Mouse (Mus musculus): ENCODE data around the gene Lgals3bp.

Gene Lgals3bp

GRCm38 (mm10) chr11:118401760-118402280 lies at the start of gene Lgals3bp:
Gene Lgals3bp, minus strand, starts transcription at chr11:118402092.
- DNase-seq (ENCODE audit: low read depth): peak; percentile 62

DNA sequence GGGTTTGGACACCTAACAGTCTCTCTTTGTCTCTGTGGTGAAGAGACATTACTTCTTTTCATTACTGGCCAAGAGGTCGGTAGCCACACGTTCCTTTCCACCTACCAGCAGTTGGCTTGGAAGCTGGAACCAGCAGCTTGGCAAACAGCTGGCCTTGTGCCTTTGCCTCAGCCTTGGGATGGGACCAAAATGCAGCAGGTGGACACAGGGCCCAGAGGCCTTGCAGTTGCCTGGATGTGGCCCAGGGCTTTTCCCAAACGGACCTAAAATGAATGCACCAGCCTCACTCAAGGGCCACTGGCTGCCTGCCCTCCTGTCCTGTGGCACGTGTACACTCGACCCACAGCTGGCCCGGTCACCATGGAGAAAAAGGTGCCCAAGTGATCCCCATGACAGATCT lies 49.3 kb upstream of the Lgals3bp start:
- no peak for DNase-seq (ENCODE audit: low read depth)

- DNase-seq (ENCODE audit: low read depth): no peak
These were observed 46.5 kb upstream of the Lgals3bp start for GRCm38 (mm10) chr11:118448385-118448784.

DNA sequence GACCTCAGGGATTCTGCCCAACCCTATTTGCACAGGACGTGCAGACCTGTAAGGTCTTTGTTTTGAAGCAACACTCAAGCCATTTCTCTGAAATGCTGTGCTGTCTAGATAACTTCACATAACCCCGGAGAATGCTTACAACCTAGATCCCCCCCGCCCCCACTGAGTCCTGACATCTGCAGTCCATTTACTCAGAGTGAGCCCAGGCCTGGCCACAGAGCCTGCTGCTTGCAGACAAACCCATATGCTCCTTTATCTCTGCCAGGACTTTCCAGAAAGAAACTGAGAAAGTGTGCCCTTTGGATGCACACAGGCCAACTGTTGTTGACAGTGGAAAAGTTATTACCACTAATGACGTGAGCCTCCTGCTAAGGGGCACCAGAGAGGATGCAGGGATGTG lies 45.5 kb upstream of the Lgals3bp start:
- DNase-seq (ENCODE audit: low read depth): no peak

DNA sequence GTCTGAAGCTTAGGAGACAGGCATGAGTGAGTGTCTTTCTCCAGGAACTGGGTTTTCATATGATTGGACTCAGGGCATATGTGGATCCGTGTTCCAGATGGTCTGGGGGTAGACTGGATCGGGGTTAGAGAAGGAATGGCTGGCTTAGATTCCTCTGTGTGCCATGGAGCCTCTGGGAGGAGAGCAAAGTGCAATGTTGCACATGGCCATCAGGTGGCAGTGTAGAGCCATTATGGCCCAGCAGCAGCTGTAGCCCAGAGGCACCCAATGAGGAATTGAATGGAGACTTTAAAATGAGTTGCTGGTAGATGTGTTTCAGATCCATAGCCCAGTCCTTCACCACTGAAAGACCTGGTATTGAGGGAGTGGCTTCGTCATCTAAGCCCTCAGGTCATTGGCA lies 44.0 kb upstream of the Lgals3bp start:
- peak; percentile 60 for DNase-seq (ENCODE audit: low read depth)

DNA sequence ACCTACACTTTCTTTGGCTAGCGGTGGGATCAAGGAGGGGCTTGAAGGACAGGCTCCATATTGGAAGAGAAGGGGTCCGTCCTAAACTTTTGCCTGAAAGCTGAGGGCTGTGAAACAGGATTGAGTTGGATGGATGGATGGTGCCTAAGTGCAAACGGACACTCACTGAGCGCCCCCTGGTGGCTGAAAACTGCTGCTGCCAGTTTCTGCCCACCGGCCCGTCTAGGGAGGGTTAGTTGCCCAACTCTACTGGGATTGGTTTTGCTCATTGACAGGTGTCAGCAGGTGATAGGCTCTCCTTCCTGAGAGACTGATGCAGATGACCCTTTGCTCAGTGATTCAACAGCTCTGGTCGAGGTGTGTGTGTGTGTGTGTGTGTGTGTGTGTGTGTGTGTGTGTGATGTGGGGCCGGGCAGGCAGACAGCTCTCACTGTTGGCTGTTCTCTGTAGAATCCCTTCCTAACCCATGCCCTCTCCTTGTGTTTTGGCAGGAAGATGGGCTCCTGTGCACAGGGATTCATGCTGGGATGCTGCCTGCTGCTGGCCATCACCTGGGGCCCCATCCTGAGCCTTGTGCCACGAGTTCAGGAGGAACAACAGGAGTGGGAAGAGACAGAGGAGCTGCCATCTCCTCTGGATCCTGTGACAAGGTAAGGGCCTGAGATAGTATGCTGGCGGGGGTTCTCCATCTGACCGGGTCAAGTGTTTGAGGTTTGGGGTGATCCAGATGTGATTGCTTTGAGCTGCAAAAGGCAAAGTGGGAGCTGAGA lies 41.5 kb upstream of the Lgals3bp start:
- peak; percentile 40 for DNase-seq (ENCODE audit: low read depth)

DNA sequence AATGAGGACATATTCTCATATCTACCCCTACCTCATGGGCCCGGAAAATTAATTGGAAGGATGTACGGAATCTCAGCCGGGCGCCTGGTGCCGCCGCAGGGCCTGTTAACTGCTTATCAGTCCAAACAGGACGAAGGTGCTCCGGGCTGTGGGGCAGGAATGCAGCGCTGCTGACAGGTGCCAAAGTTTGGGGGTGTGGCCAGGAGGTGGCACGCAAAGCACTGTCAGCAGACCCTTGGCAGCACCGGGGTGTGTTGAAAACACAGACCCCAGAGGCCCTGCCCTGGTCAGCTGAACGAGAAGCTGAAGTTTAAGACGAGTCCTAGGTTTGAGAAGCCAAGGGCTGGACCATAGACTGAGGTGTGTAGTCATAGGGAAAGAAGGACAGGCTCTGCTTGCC lies 40.8 kb upstream of the Lgals3bp start:
- no peak for DNase-seq (ENCODE audit: low read depth)

GRCm38 (mm10) chr11:118438665-118439414 lies 36.9 kb upstream of the Lgals3bp start:
- DNase-seq (ENCODE audit: low read depth): no peak

GRCm38 (mm10) chr11:118436471-118436935 lies 34.6 kb upstream of the Lgals3bp start:
- DNase-seq (ENCODE audit: low read depth): no peak

GRCm38 (mm10) chr11:118434093-118434492 lies 32.2 kb upstream of the Lgals3bp start:
- DNase-seq (ENCODE audit: low read depth): no peak

DNA sequence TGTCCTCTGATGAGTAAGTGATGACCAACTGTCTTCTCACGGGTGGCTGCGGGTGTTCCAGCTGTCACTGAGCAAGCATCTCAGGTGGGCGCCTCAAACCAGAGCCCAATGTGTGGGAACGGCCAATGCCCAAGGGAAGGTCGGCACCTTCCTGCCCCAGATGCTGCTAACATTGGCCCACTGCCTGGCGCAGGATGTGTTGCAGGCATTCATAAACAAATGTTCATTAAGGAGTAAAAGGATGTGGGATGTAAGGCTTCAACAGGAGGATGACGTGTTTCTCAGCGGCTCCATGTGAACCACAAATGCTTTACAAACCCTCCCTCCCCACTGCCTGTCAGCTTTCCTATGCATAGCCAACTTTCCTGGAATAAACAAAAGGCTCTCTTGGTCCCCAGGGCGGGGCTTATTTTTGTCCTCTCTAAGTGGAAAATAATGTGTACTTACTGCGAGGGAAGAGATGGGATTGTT lies 31.5 kb upstream of the Lgals3bp start:
- DNase-seq (ENCODE audit: low read depth): no peak

- no peak for DNase-seq (ENCODE audit: low read depth)
These were observed 29.4 kb upstream of the Lgals3bp start for GRCm38 (mm10) chr11:118431100-118431948.

GRCm38 (mm10) chr11:118430291-118430885 lies 28.5 kb upstream of the Lgals3bp start:
- DNase-seq (ENCODE audit: low read depth): no peak

GRCm38 (mm10) chr11:118428944-118429709 lies 27.2 kb upstream of the Lgals3bp start:
- DNase-seq (ENCODE audit: low read depth): no peak

- no peak for DNase-seq (ENCODE audit: low read depth)
These were observed 26.6 kb upstream of the Lgals3bp start for GRCm38 (mm10) chr11:118428460-118428868.

DNA sequence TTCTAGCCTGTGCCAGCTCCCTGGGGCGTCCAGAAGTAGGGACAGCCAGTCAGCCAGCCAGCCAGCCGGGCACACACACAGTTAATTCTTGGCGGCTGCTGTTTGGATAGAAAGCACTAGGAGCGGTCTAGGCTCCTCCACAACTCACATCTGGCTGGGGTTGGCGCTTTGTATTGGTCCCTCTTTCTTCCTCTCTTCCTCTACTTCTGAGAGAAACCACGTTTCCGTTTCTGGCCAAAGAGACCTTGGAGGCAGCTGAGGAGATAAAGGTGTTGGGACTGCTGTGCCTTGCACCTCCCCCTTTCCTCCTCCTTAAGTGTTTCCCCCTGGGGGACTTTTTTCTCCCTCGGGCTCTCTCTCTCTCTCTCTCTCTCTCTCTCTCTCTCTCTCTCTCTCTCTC lies 26.1 kb upstream of the Lgals3bp start, which contains the start of gene C1qtnf1:
Gene C1qtnf1, plus strand, starts transcription at position 218 of the 400 bp plus-strand sequence.
- no peak for DNase-seq (ENCODE audit: low read depth)

- DNase-seq (ENCODE audit: low read depth): no peak
These were observed 25.4 kb upstream of the Lgals3bp start for GRCm38 (mm10) chr11:118427266-118427779.

DNA sequence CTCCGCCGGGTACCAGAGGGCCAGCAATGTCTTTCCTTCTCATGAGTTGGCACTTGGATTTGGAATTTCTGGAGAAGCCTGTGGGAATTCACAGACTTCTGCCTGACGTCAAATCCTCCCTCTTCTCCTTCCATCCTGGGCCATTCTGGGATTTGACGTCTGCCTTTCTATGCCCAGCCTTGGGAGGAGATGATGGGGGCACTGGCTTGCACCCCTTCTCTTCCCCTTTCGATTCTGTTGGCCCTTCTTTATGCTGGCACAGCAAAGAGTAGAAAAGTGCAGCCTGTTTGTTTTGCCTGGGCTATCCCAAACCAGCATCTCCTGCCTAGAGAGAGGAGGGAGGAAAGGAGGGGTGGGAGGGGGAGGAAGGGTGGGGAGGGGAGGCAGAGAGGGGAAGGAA lies 24.9 kb upstream of the Lgals3bp start:
- no peak for DNase-seq (ENCODE audit: low read depth)

- no peak for DNase-seq (ENCODE audit: low read depth)
These were observed 22.9 kb upstream of the Lgals3bp start for GRCm38 (mm10) chr11:118424621-118425335.

All from 416B (cell line).